Mouse (Mus musculus) left cerebral cortex, postnatal 25 days (tissue): Measurements from ENCODE around the gene Rims3. TPM values are rescaled to one million over a fixed set of nuclear protein-coding genes. Genes with fewer than 3 reads are reported as not detected.

Source experiments
- DNase-seq, 2 experiments: peaks; one replicate each; pipeline ENCODE4 v3.0.0; 2022; ENCODE audit warnings: low spot score in 2 of 2, mixed read lengths in 1 of 2
- intact Hi-C: fragments of 180-260 bp; cut with DNase I; formaldehyde crosslinking; loops from one replicate; pipeline ENCODE4 v1.15.1; 2025
- total RNA-seq, 2 experiments: library from RNA; stranded (reverse); gene quantifications; 2 replicates each; pipeline ENCODE4 v1.2.3; 2021

The Rims3 gene
- total RNA-seq, 2 experiments from 2014 or later: 94.9 to 115 TPM

- DNase-seq: no peak
These were observed 9.5 kb upstream of the Rims3 start for GRCm38 (mm10) chr4:120845098-120845497.

DNA sequence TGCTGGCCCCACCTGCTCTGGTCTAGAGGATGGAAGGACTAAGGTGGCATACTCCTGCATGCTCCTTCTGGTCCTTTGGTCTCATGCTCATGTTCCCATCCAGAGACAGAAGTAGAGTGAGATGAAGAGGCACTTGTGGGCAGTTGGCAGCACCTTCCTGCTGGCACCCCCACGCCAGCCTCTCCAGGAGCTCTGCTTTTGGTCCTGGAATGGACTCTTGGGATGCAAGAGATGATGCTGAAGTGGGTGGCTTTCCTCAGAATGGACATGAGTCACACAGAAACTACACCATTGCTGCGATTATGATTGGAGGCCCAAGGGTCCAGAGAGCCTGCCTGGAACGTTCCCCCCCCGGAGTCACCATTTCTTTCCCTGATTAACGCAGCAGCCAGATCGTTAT lies 5.7 kb upstream of the Rims3 start:
- no peak for DNase-seq
- intact Hi-C loops: no loop called here

More at GRCm38 (mm10) chr4:120845098-120845497, 9.5 kb upstream of the Rims3 start:
- intact Hi-C loops: no loop called here

DNA sequence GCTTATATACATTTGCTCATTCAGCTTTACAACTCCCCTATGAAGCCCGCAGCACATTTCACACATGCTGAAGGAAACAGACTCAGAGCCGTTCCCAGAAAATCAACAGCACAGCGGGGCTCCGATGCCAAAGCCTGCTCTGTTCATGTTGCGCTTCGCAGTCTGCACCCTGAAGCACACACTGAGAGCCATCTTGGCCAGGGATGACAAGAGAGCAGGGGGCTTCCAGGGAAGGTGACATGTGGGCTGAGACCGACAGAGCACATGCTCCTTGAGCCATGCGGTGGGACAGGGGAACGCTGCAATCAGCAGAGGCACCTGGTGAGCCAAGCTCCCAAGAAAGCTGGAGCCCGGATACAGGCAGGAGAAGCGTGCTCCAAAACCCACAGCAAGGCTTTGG lies 5.2 kb upstream of the Rims3 start:
- intact Hi-C loops: no loop called here
- no peak for DNase-seq

DNA sequence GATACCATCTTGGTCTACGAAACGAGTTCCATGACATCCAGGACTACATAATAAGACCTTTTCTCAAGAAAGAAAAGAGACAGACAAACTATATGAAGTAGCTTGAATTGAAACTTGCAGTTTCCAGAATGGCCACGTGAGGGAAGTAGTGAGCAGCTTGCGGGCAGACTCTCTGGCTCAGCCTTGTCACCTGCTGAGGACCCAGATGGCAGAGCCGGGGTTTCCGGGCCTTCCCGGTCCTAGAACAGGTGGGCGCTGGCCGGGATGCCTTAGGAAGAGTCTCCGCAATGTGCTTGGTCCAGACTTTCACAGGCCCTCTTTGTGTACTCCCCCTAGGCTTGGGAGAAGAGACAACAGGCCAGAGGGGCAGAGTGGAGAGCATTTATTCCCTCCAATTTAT lies 3.7 kb upstream of the Rims3 start:
- DNase-seq: peak; percentile 57 to 78
- intact Hi-C loops: loop anchor here (1.0 kb wide), 2 partner anchors 36 to 58 kb away; no protein-coding TSS in a partner anchor

- intact Hi-C loops: no loop called here
- DNase-seq: no peak
These were observed 894 bp downstream of the Rims3 start for GRCm38 (mm10) chr4:120855360-120856060.

- intact Hi-C loops: no loop called here
- no peak for DNase-seq
These were observed 1.8 kb downstream of the Rims3 start for GRCm38 (mm10) chr4:120856376-120856775.

DNA sequence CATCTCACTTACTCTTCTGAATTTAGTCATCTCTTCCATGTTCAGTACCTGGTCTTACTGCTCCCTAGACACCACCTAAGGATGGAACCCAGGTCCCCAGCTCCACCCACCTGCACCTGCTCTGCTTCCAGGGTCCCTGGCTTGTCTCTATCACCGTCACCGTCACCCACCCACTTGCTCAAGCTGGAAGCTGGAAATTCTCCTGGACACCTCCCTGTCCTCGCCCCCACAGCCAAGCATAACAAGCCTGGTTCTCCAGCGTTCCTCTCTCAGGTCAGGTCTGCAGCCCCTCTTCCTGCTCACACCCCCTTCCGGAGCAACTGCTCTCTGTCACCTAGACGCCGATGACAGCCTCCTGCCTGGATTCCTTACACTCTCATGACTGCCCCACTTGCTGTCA lies 5.2 kb downstream of the Rims3 start:
- intact Hi-C loops: no loop called here
- DNase-seq: peak in 1 of 2 experiments; percentile 93

GRCm38 (mm10) chr4:120866211-120866610 lies 11.6 kb downstream of the Rims3 start:
- intact Hi-C loops: no loop called here
- DNase-seq: no peak

DNA sequence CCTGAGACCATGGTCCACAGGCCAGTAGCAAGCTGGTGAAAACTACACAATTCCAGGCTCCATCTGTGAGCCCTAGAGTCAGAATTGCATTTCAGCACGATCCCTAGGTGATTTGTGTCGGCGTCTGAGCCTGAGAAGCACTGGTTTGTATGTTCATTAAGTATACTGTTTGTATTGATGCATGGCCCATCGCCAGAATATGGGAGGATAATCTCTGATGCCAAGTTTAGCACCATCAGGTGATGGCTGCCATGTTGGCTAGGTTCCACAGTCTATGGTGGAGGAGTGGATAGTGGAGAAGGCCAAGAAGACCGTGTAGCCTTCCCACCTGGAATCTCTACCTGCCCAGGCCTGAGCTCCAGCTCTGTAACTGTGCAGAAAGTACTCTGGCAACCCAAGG lies 13.6 kb downstream of the Rims3 start:
- no peak for DNase-seq
- intact Hi-C loops: no loop called here

DNA sequence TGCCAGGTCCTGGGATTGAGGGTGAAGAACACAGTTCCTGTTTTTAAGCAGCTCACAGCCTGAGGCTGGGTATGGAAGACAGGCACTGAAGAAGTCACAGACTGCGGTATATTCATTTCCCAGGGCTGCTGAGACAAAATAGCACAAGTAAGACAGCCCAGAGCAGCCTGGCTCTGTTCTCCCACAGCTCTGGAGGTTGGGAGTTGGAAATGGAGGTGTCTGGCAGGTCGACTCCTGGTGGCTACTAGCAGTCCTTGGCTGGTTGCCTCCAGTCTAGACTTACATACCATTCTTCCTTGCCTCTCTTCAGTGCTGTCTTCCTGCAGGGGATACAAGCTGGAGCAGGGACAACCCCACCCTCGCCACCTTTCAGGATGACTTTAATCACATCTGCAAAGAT lies 14.4 kb downstream of the Rims3 start:
- intact Hi-C loops: no loop called here
- DNase-seq: no peak

DNA sequence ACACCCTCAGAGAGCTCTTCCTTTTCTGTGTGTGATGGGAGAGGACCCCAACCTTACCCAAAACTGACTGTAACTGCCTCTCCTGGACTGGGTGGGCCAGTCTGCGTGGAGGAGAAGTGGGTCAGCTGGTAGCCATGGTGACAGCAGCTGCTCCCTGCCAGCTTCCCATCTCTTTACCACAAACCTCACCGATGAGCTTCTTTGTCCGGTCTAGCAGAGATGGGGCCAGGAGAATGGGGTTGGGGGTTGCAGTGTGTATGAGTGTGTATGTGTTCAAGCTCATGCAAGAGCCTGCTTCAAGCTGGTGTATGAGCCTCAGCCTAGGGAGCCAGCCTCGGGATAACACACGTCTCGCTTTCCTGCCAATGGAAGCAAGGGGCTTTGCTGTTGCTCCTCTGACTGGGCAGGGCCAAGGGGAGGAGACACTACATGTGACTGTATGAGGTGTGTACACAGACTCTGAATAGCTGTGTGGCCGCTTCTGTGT lies 15.7 kb downstream of the Rims3 start:
- intact Hi-C loops: no loop called here
- DNase-seq: no peak

GRCm38 (mm10) chr4:120875961-120876360 lies 21.3 kb downstream of the Rims3 start:
- intact Hi-C loops: no loop called here
- DNase-seq: no peak

DNA sequence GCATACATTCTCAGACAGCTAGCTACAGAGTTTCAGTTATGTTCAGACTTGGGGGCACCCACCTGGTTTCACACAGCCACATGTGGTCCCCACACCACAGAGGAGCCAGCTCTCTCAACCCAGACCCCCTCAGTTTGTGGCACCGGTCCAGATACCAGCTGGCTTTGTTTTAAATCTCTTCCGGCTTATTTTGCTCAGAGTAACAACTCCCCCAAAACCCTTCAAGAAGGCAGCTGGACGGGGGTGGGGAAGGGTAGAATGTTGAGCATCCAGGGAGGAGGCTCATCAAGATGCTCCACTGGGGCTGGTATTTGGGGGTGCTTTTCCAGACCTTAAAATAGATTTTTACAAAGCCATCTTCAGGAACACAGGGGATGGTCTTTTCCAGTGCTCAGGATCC lies 24.1 kb downstream of the Rims3 start:
- intact Hi-C loops: no loop called here
- DNase-seq: peak in 1 of 2 experiments; percentile 84

DNA sequence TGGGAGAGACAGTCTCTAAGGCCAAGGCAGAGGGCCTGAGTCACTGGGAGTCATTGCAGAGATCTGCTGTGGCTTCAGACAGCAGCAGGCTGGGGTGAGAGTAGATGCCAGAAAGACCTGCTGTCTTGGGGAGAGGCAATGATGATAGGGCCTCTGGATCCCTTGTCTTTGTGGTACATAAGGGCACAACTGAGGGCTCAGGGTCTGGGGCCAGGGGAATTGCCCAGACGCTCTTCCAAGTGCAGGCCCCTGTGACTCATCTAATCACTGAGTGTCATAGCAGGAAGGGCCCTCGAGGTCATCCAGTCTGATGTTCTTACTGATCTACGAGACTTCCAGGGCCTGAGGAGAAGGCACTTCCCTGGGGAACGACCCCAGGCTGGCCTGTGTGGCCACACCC lies 24.8 kb downstream of the Rims3 start:
- intact Hi-C loops: no loop called here
- no peak for DNase-seq

DNA sequence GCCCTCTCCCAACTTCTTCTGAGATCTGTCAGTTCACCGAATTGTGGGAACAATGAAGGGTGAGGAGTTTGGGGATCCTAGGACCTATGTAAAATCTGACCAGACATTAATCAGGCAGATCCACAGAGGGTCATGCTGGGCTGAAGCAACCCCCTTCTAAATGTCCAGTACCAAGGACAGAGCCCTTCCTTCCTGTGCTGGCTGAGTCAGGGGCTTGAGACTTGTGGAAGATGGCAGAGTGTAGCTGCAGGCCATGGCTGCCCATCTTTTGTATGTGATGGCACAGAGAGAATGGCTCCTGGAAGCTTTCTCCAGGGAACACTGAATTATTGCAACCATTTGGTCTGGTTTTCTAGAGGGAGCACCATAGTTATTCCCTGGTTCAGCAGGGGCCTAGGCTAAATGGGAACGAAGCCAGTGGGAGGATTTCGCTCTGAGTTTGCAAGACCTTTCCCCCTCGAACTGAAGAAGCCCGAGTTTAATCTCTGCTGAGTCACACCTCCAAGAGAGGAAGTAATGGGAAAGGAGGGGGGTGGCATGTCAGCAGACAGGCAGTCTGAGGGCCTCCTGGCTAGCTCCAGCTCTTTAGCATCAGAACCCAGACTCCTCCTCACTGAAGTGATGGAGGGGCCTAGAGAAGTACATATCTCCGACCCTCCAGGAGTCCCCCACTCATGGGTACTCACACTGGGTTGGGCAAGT lies 26.3 kb downstream of the Rims3 start:
- intact Hi-C loops: no loop called here
- DNase-seq: peak in 1 of 2 experiments; percentile 67

- peak; percentile 73 to 87 for DNase-seq
- intact Hi-C loops: no loop called here
These were observed 27.5 kb downstream of the Rims3 start for GRCm38 (mm10) chr4:120882002-120882625.

- no peak for DNase-seq
- intact Hi-C loops: loop anchor here (2.0 kb wide), 1 partner anchor 125 kb away; no protein-coding TSS in a partner anchor
These were observed 30.8 kb downstream of the Rims3 start for GRCm38 (mm10) chr4:120885208-120886120.

GRCm38 (mm10) chr4:120886131-120886530 lies 31.5 kb downstream of the Rims3 start:
- intact Hi-C loops: loop anchor here (2.0 kb wide), 1 partner anchor 125 kb away; no protein-coding TSS in a partner anchor
- no peak for DNase-seq

GRCm38 (mm10) chr4:120886811-120887210 lies 32.2 kb downstream of the Rims3 start:
- intact Hi-C loops: loop anchor here (1.0 to 2.0 kb wide), 2 partner anchors 36 to 126 kb away; no protein-coding TSS in a partner anchor
- no peak for DNase-seq
